Mouse (Mus musculus) liver, adult (tissue): ENCODE measurements around the gene Mecom.

Experiments
- GATA4 ChIP-seq: IDR thresholded peaks from 2 replicates; pipeline ENCODE4 v1.6.1; 2014; ENCODE audit warnings: mild to moderate bottlenecking, low read length; ENCODE audit not compliant: insufficient replicate concordance

Mecom gene

GRCm38 (mm10) chr3:30153923-30154331, 393.9 kb downstream of the Mecom start:
- no peak for TF ChIP-seq GATA4

- TF ChIP-seq GATA4: no peak
Measured at GRCm38 (mm10) chr3:30150071-30150470, 397.7 kb downstream of the Mecom start.

- no peak for TF ChIP-seq GATA4
Measured at GRCm38 (mm10) chr3:30148378-30149079, 399.3 kb downstream of the Mecom start.

- TF ChIP-seq GATA4: no peak
Measured at GRCm38 (mm10) chr3:30145051-30145450, 402.8 kb downstream of the Mecom start.

- TF ChIP-seq GATA4: no peak
Measured at GRCm38 (mm10) chr3:30143961-30144411, 403.8 kb downstream of the Mecom start.

GRCm38 (mm10) chr3:30143440-30143839, 404.4 kb downstream of the Mecom start:
- TF ChIP-seq GATA4: no peak

GRCm38 (mm10) chr3:30140349-30140748, 407.5 kb downstream of the Mecom start:
- TF ChIP-seq GATA4: no peak

GRCm38 (mm10) chr3:30139678-30140077, 408.1 kb downstream of the Mecom start:
- TF ChIP-seq GATA4: no peak

GRCm38 (mm10) chr3:30138588-30138987, 409.2 kb downstream of the Mecom start:
- no peak for TF ChIP-seq GATA4

- TF ChIP-seq GATA4: no peak
Measured at GRCm38 (mm10) chr3:30135857-30136256, 412.0 kb downstream of the Mecom start.

- TF ChIP-seq GATA4: no peak
Measured at GRCm38 (mm10) chr3:30135119-30135518, 412.7 kb downstream of the Mecom start.

GRCm38 (mm10) chr3:30132981-30133380, 414.8 kb downstream of the Mecom start:
- TF ChIP-seq GATA4: no peak

- TF ChIP-seq GATA4: no peak
Measured at GRCm38 (mm10) chr3:30132370-30132769, 415.4 kb downstream of the Mecom start.

- TF ChIP-seq GATA4: no peak
Measured at GRCm38 (mm10) chr3:30130495-30130894, 417.3 kb downstream of the Mecom start.

GRCm38 (mm10) chr3:30122618-30123017, 425.2 kb downstream of the Mecom start:
- no peak for TF ChIP-seq GATA4

GRCm38 (mm10) chr3:30120790-30121512, 426.9 kb downstream of the Mecom start:
- no peak for TF ChIP-seq GATA4

GRCm38 (mm10) chr3:30118594-30119297, 429.1 kb downstream of the Mecom start:
- no peak for TF ChIP-seq GATA4
